Mouse (Mus musculus) MEL (cell line): Measurements from ENCODE around the gene Sh2b3. TPM values are rescaled to one million over a fixed set of nuclear protein-coding genes. Genes with fewer than 3 reads are reported as not detected.

Experiments used
- DNase-seq: peaks from one replicate; pipeline ENCODE4 v3.0.0; 2011; ENCODE audit warnings: low read depth, low spot score
- H3K27ac ChIP-seq: 2 replicates; pipeline ENCODE4 v1.5.1; 2012; ENCODE audit warnings: low read depth, mild to moderate bottlenecking, control low read depth, low read length, moderate library complexity; ENCODE audit not compliant: control insufficient read depth
- H3K27me3 ChIP-seq, 2 experiments: fragments of 150-350 bp in 1 of 2; sonication (generic) in 1 of 2; 2 replicates each; pipeline ENCODE4 v1.6.1; 2012; ENCODE audit warnings: low read length in 2 of 2, mild to moderate bottlenecking in 2 of 2, improper control_type of control experiment in 1 of 2, moderate library complexity in 1 of 2; ENCODE audit not compliant: insufficient read depth in 2 of 2, control insufficient read depth in 1 of 2
- H3K36me3 ChIP-seq, 2 experiments: 2 replicates each; pipeline ENCODE4 v1.6.1; 2012 to 2014; ENCODE audit warnings: low read length in 2 of 2, improper control_type of control experiment in 1 of 2, inconsistent platforms in 1 of 2, mild to moderate bottlenecking in 1 of 2; ENCODE audit not compliant: insufficient read depth in 2 of 2, control insufficient read depth in 1 of 2
- H3K4me1 ChIP-seq, 2 experiments: fragments of 150-350 bp in 1 of 2; sonication (generic) in 1 of 2; 2 replicates each; pipeline ENCODE4 v1.6.1; 2012; ENCODE audit warnings: low read length in 2 of 2, improper control_type of control experiment in 1 of 2, mild to moderate bottlenecking in 1 of 2; ENCODE audit not compliant: insufficient read depth in 2 of 2, control insufficient read depth in 1 of 2
- H3K4me3 ChIP-seq, 2 experiments: fragments of 150-350 bp in 1 of 2; sonication (generic) in 1 of 2; 2 replicates each; pipeline ENCODE4 v1.5.1; 2012; ENCODE audit warnings: low read depth in 2 of 2, low read length in 2 of 2, mild to moderate bottlenecking in 2 of 2, moderate library complexity in 2 of 2, control low read depth in 1 of 2, improper control_type of control experiment in 1 of 2; ENCODE audit not compliant: control insufficient read depth in 1 of 2, insufficient read depth in 1 of 2
- H3K79me2 ChIP-seq: 2 replicates; pipeline ENCODE4 v1.6.1; 2012; ENCODE audit warnings: mild to moderate bottlenecking, low read length, moderate library complexity; ENCODE audit not compliant: control insufficient read depth, poor library complexity, insufficient read depth
- H3K9ac ChIP-seq: 2 replicates; pipeline ENCODE4 v1.6.1; 2012; ENCODE audit warnings: low read depth, mild to moderate bottlenecking, control low read depth, low read length, moderate library complexity; ENCODE audit not compliant: control insufficient read depth, poor library complexity, severe bottlenecking
- H3K9me3 ChIP-seq: fragments of 150-350 bp; sonication (generic); replicated peaks from 2 replicates; pipeline ENCODE4 v1.6.1; 2012; ENCODE audit warnings: mild to moderate bottlenecking, low read length, improper control_type of control experiment, moderate library complexity; ENCODE audit not compliant: insufficient read depth
- CTCF ChIP-seq, 3 experiments: IDR thresholded peaks in 2 of 3; conservative IDR thresholded peaks in 1 of 3; 2 replicates each; pipeline ENCODE4 v1.5.1; 2011 to 2012; ENCODE audit warnings: low read length in 3 of 3, low read depth in 2 of 3, mild to moderate bottlenecking in 2 of 3, improper control_type of control experiment in 1 of 3, inconsistent platforms in 1 of 3, mixed read lengths in 1 of 3, moderate library complexity in 1 of 3; ENCODE audit not compliant: control insufficient read depth in 1 of 3, insufficient read depth in 1 of 3, poor library complexity in 1 of 3, severe bottlenecking in 1 of 3
- ELF1 ChIP-seq: IDR thresholded peaks from 2 replicates; pipeline ENCODE4 v1.6.1; 2014; ENCODE audit warnings: low read depth, mild to moderate bottlenecking, inconsistent platforms, low read length, improper control_type of control experiment, moderate library complexity
- GATA1 ChIP-seq: IDR thresholded peaks from 2 replicates; pipeline ENCODE4 v1.6.1; 2011; ENCODE audit warnings: low read depth, low read length, improper control_type of control experiment
- KAT2A ChIP-seq: conservative IDR thresholded peaks from 2 replicates; pipeline ENCODE4 v1.6.1; 2012; ENCODE audit warnings: low read depth, low read length, improper control_type of control experiment, inconsistent platforms
- MAFK ChIP-seq: IDR thresholded peaks from 2 replicates; pipeline ENCODE4 v1.6.1; 2011; ENCODE audit warnings: low read depth, mild to moderate bottlenecking, low read length, improper control_type of control experiment, borderline replicate concordance
- MYB ChIP-seq: IDR thresholded peaks from 2 replicates; pipeline ENCODE4 v1.6.1; 2011; ENCODE audit warnings: mild to moderate bottlenecking, low read depth, low read length, improper control_type of control experiment
- MYC ChIP-seq: IDR thresholded peaks from 2 replicates; pipeline ENCODE4 v1.6.1; 2011; ENCODE audit warnings: low read depth, mild to moderate bottlenecking, low read length, improper control_type of control experiment, moderate library complexity
- NRF1 ChIP-seq: IDR thresholded peaks from 2 replicates; pipeline ENCODE4 v1.6.1; 2014; ENCODE audit warnings: low read depth, mild to moderate bottlenecking, inconsistent platforms, low read length, improper control_type of control experiment, moderate library complexity; ENCODE audit not compliant: poor library complexity, insufficient read depth, severe bottlenecking
- POLR2A ChIP-seq, 2 experiments: IDR thresholded peaks; 2 replicates each; pipeline ENCODE4 v1.6.1; 2011 to 2012; ENCODE audit warnings: low read length in 2 of 2, mild to moderate bottlenecking in 2 of 2, control low read depth in 1 of 2, improper control_type of control experiment in 1 of 2, low read depth in 1 of 2, moderate library complexity in 1 of 2; ENCODE audit not compliant: control insufficient read depth in 1 of 2, insufficient read depth in 1 of 2, poor library complexity in 1 of 2
- RAD21 ChIP-seq: IDR thresholded peaks from 2 replicates; pipeline ENCODE4 v1.6.1; 2011; ENCODE audit warnings: mild to moderate bottlenecking, low read depth, low read length, improper control_type of control experiment
- SIN3A ChIP-seq: IDR thresholded peaks from 2 replicates; pipeline ENCODE4 v1.6.1; 2012; ENCODE audit warnings: low read length, improper control_type of control experiment, inconsistent platforms
- SMC3 ChIP-seq: IDR thresholded peaks from 2 replicates; pipeline ENCODE4 v1.6.1; 2011; ENCODE audit warnings: low read depth, low read length, improper control_type of control experiment
- TAL1 ChIP-seq: IDR thresholded peaks from 2 replicates; pipeline ENCODE4 v1.6.1; 2012; ENCODE audit warnings: mild to moderate bottlenecking, inconsistent platforms, low read length, moderate library complexity, mixed read lengths
- TBP ChIP-seq: IDR thresholded peaks from 2 replicates; pipeline ENCODE4 v1.8.0; 2011; ENCODE audit warnings: low read depth, low read length, improper control_type of control experiment
- UBTF ChIP-seq: IDR thresholded peaks from 2 replicates; pipeline ENCODE4 v1.6.1; 2012; ENCODE audit warnings: low read depth, mild to moderate bottlenecking, inconsistent platforms, low read length, improper control_type of control experiment, moderate library complexity, borderline replicate concordance; ENCODE audit not compliant: insufficient read depth
- USF1 ChIP-seq: IDR thresholded peaks from 2 replicates; pipeline ENCODE4 v1.6.1; 2014; ENCODE audit warnings: low read depth, mild to moderate bottlenecking, inconsistent platforms, low read length, improper control_type of control experiment, moderate library complexity
- ZC3H11A ChIP-seq: IDR thresholded peaks from 2 replicates; pipeline ENCODE4 v1.6.1; 2012; ENCODE audit warnings: low read depth, mild to moderate bottlenecking, inconsistent platforms, low read length, improper control_type of control experiment
- polyA plus RNA-seq, 2 experiments: library from polyadenylated mRNA; stranded (reverse) in 1 of 2; unstranded in 1 of 2; fragments of >175 nt in 1 of 2; fragments of >200 nt in 1 of 2; gene quantifications; 2 replicates each; pipeline versions ENCODE4 v1.2.1 to v1.2.4; 2012; ENCODE audit warnings: low replicate concordance in 2 of 2, low read depth in 1 of 2; ENCODE audit not compliant: insufficient read length in 2 of 2, insufficient read depth in 1 of 2, missing spikeins in 1 of 2
- total RNA-seq: library from RNA; depleted of rRNA; stranded (reverse); fragments of 300-350 nt; gene quantifications from 2 replicates; pipeline ENCODE4 v1.2.3, GENCODE M21; 2012

The Sh2b3 gene
- total and polyA plus RNA-seq, 3 experiments: 14.0 to 43.2 TPM; not detected in 1

GRCm38 (mm10) chr5:121883356-121883755 lies 45.9 kb upstream of the Sh2b3 start:
- Histone ChIP-seq H3K9ac (no peak overlapping the region), H3K27me3 (no peaks in the 10 kb centered on the region), H3K27ac (no peak overlapping the region), H3K4me1 (no peaks in the 10 kb centered on the region), H3K36me3 (no peaks in the 10 kb centered on the region), H3K79me2 (no peaks in the 10 kb centered on the region), H3K9me3 (no peaks in the 10 kb centered on the region), H3K4me3 (no peak overlapping the region)
- no peak for DNase-seq
- TF ChIP-seq MYC (no peak), NRF1 (no peak), TAL1 (no peak), POLR2A (IDR thresholded peaks at IDR 0.05; ENCODE audit: control insufficient read depth in 1 of 2, insufficient read depth in 1 of 2, low read depth in 1 of 2, low read length in 2 of 2, poor library complexity in 1 of 2) (no peak), USF1 (no peak), GATA1 (no peak), MAFK (no peak), MYB (no peak), ELF1 (no peak), SIN3A (no peak), ZC3H11A (no peak), SMC3 (no peak), KAT2A (no peak)

GRCm38 (mm10) chr5:121879211-121879610 lies 41.8 kb upstream of the Sh2b3 start:
- Histone ChIP-seq H3K27ac (no peak overlapping the region), H3K36me3 (no peaks in the 10 kb centered on the region), H3K27me3 (no peaks in the 10 kb centered on the region), H3K9me3 (no peaks in the 10 kb centered on the region), H3K4me3 (no peak overlapping the region), H3K79me2 (no peaks in the 10 kb centered on the region), H3K4me1 (no peaks in the 10 kb centered on the region), H3K9ac (no peak overlapping the region)
- peak; percentile 50 for DNase-seq
- TF ChIP-seq RAD21: peak; percentile 49
- peak; percentile 59 for TF ChIP-seq SMC3
- TF ChIP-seq TBP: no peak
- TF ChIP-seq UBTF: no peak
- peak; percentile 76 to 90 (median 87) for TF ChIP-seq CTCF (IDR thresholded peaks at IDR 0.05 in 2 of 3, conservative IDR thresholded peaks at IDR 0.05 in 1 of 3; ENCODE audit: control insufficient read depth in 1 of 3, insufficient read depth in 1 of 3, low read depth in 2 of 3, low read length in 3 of 3, poor library complexity in 1 of 3, severe bottlenecking in 1 of 3)
